Mouse (Mus musculus) kidney, adult 10 weeks (tissue): ENCODE measurements around the gene Arnt. TPM values are rescaled to one million over a fixed set of nuclear protein-coding genes. Genes with fewer than 3 reads are reported as not detected.

Source experiments
- polyA plus RNA-seq: library from polyadenylated mRNA; stranded (reverse); fragments of 350-450 nt; fragmentation: Illumina TruSeq; extraction: RNeasy Lipid Tissue Mini Kit (QIAGEN cat#74804); gene quantifications from one replicate; pipeline ENCODE4 v1.2.3, GENCODE M21; 2014; ENCODE audit warnings: low read depth, low replicate concordance

Arnt gene
- polyA plus RNA-seq, result 32.3 TPM

DNA sequence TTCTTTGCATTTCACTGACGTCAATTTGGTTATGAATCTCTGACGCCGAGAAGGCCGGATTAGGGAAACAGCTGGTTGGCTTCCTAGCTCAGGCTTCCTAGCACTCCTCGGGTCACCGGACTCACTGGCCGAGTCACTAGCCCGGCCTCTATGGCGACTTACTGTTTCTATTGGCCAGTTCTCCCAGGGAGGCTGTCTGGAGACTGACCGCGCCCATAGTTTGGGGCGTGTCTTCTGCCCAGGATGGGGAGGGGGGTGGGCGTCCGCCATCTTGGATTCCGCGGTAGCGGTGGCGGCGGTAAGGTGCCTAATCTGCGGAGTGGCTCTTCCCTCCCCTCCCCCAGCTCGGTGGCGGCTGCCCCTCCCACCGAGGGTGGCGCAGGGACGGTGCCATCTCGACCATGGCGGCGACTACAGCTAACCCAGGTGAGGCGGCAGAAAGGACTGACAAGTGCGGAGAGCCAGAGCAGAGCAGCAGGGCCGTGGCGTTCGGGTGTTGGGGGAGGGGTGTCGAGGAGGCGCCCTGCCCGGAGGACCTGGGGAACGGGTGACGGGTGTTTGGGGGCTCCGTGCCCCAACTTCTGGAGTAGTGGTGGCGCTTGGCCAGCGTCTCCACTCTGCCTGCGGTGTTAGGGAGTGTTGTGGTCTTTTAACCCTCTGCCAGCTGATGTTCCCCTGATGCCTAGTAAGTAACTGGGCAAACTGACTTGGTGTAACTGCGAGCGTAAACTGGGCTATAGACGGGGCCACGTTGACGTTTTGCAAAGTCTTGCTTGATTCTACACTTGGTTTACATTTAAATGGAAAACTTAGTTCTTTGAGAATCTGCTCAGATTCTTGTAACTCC lies at the start of gene Arnt:
Gene Arnt (plus strand): TSS at position 253 of the 847 bp plus-strand sequence.

DNA sequence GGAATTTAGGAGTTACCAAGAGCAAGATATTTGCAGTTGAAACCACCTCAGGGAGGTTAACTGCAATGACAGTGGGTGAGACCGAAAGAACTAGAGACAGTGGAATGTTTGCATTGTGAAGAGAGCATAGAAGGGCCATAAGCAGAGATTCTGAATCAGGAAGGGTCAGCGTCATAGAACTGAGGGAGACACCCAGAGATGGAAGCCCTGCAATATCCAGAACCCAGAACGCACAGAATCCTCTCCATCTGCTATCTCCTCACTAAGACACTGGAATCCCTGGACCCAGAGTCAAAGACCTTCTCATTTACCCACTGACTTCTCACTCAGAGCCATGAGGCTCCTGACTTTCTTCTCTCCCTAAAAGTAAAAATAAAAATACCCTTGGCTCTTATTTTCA lies 31.4 kb upstream of the Arnt start, which contains the start of gene 4930558C23Rik:
Gene 4930558C23Rik (minus strand): TSS at position 101 of the 400 bp plus-strand sequence.

DNA sequence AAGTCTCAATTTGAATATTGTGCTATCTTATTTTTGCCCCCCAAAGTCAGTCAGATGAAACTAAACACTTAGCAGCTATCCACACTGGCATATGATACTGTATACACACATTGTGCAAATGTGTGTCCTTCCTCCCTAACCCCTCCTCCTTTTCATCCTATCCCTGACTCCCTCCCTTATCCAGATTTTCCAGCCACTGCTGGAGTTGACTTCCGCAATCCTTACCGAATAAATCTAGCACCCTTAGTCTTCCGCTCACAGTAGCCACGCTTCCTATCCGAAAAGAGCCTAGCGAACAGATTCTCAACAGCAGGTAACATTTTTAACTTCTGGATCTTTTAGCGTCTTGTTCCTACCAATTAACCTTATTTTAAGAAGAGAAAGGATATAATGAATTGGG lies 64.8 kb downstream of the Arnt start, which contains the start of gene Ctsk:
Gene Ctsk (plus strand): TSS at position 233 of the 400 bp plus-strand sequence.

DNA sequence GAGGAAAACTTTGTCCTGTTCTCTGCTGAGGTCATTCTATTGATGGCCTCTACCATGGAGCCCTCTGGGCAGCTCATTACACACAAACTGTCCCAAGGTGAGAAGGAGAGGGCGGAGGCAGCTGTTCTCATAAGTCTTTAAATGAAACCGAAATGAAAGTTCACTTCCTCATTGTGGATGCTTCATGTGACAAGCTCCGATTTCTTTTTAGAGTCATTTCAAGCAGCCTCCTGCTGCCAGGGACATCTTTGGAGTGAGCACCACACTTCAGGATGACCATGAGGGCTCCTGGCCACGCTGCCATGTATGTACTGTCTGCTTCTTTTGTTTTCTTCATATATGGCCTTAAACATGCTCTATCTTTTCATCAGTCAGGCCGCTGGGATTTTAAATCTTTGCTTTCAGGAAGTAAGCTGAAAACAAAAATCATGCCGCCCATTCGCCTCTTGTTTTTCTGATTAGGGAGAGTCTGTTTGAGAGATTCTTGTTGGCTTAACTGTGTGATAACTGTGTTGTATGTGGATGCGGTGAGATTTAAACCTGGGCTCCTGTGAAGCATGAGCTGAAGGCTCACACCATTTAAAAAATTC lies 92.5 kb downstream of the Arnt start, which contains the start of gene Ctss:
Gene Ctss (plus strand): TSS at position 165 of the 590 bp plus-strand sequence.

Other genes with a start within 250 kb of the Arnt start
- 22.5 TPM for gene Gabpb2, start 216.5 kb upstream of the Arnt start, polyA plus RNA-seq
- 17.8 TPM for gene Cdc42se1, start 205.7 kb upstream of the Arnt start, polyA plus RNA-seq
- gene Mllt11, start 202.2 kb upstream of the Arnt start, polyA plus RNA-seq, result 28.7 TPM
- 0.73 TPM for gene Gm128, start 192.8 kb upstream of the Arnt start, polyA plus RNA-seq
- gene Bnipl, start 183.2 kb upstream of the Arnt start, polyA plus RNA-seq, result not detected
- 128 TPM for gene Mindy1, start 153.0 kb upstream of the Arnt start, polyA plus RNA-seq
- gene Prune1, start 152.3 kb upstream of the Arnt start, polyA plus RNA-seq, result 11.0 TPM
- 1.9 TPM for gene Anxa9, start 127.2 kb upstream of the Arnt start, polyA plus RNA-seq
- gene Cers2, start 119.6 kb upstream of the Arnt start, polyA plus RNA-seq, result 217 TPM
- 13.2 TPM for gene Setdb1, start 77.2 kb upstream of the Arnt start, polyA plus RNA-seq
- not detected for gene 4930558C23Rik, start 31.5 kb upstream of the Arnt start, polyA plus RNA-seq
- 2.9 TPM for gene Ctsk, start 64.9 kb downstream of the Arnt start, polyA plus RNA-seq
- gene Ctss, start 92.4 kb downstream of the Arnt start, polyA plus RNA-seq, result 27.9 TPM
- gene Hormad1, start 125.3 kb downstream of the Arnt start, polyA plus RNA-seq, result not detected
- gene Golph3l, start 154.5 kb downstream of the Arnt start, polyA plus RNA-seq, result 68.9 TPM
- 43.8 TPM for gene Ensa, start 190.6 kb downstream of the Arnt start, polyA plus RNA-seq
- 200 TPM for gene Mcl1, start 224.4 kb downstream of the Arnt start, polyA plus RNA-seq